Mouse (Mus musculus): ENCODE results near the gene Mfsd11. TPM values are rescaled to one million over a fixed set of nuclear protein-coding genes. Genes with fewer than 3 reads are reported as not detected.

Mfsd11 gene
- polyA plus RNA-seq, 1 experiment, result 36.6 TPM

DNA sequence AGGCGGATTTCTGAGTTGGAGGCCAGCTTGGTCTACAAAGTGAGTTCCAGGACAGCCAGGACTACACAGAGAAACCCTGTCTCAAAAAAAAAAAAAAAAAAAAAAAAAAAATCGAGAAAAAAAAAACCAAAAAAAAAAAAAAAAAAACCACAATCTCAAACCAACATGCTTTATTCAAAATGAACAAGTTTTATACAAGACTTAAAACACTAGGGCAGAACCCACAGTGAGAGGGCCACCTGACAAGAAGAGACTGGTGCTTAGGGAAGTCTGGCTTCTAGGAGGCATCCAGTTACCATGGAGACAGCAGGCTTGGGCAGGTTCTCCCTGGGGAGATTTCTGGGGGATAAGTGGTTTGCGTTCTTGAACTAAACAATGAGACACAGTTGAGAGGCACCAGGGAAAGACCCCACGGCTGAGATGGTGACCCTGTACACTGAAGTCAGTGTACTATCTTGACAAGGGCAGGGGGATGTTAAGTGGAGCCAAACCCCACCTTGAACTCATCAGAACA lies 20.0 kb upstream of the Mfsd11 start:
- no peak for TF ChIP-seq CTCF (IDR thresholded peaks at IDR 0.05; ENCODE audit: borderline replicate concordance, insufficient read depth, low read length)
- Histone ChIP-seq H3K27ac (ENCODE audit: insufficient read depth, low read length) (no peak overlapping the region), H3K4me1 (ENCODE audit: control insufficient read depth, insufficient read depth, low read length) (peaks cover 3% of the 10 kb centered on the region; the same call in 1 of the 2 replicates), H3K4me3 (ENCODE audit: insufficient read depth, low read length) (no peak overlapping the region)

- Histone ChIP-seq H3K4me3 (ENCODE audit: insufficient read depth, low read length) (no peak overlapping the region), H3K4me1 (ENCODE audit: control insufficient read depth, insufficient read depth, low read length) (peaks cover 3% of the 10 kb centered on the region; the same call in 1 of the 2 replicates), H3K27ac (ENCODE audit: insufficient read depth, low read length) (no peak overlapping the region)
- TF ChIP-seq CTCF (IDR thresholded peaks at IDR 0.05; ENCODE audit: borderline replicate concordance, insufficient read depth, low read length), result no peak
- TF ChIP-seq POLR2A (IDR thresholded peaks at IDR 0.05; ENCODE audit: low read depth, low read length), result no peak
These were observed 17.3 kb upstream of the Mfsd11 start for GRCm38 (mm10) chr11:116834954-116835353.

DNA sequence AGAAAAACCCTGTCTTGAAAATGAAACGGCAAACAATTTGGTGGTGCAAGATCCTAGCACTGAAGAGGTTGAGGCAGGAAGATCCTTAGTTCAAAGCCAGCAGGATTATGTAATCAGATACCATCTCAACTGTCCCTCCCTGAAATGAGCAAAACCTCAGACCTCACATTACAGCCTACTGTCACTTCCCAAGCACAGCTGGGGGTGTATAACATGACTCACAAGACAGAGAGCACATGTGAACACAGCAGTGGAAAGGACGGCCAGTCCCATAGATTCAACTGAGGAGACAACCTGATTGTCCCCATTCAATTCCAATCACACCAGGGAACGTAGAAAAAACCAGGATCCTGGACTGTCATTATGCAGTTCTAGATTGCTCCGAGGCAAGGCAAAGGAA lies 16.0 kb upstream of the Mfsd11 start:
- TF ChIP-seq POLR2A (IDR thresholded peaks at IDR 0.05; ENCODE audit: low read depth, low read length) (no peak), CTCF (IDR thresholded peaks at IDR 0.05; ENCODE audit: borderline replicate concordance, insufficient read depth, low read length) (no peak)
- Histone ChIP-seq H3K27ac (ENCODE audit: insufficient read depth, low read length) (no peak overlapping the region), H3K4me1 (ENCODE audit: control insufficient read depth, insufficient read depth, low read length) (peaks cover 4% of the 10 kb centered on the region; the same call in 1 of the 2 replicates), H3K4me3 (ENCODE audit: insufficient read depth, low read length) (no peak overlapping the region)

DNA sequence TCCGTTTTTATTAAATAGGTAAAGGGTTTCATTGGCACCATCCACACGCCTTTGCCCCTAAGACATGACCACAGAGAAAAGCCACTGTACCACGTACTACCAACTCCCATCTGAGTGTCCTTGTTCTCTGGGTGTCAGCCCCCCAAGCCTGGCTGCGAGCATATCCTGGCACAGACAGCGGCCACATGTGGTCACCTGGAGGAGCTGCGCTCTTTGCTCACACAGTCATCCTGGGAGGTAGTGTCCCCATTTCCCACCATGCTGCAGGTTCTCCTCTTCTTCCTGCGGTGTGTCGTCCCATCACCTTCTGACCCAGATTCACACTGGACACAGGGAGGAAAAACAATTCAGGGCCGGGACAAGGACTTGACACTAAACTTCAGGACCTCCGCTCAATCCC lies 14.8 kb upstream of the Mfsd11 start:
- H3K27ac ChIP-seq (ENCODE audit: insufficient read depth, low read length), result no peak overlapping the region
- peak; percentile 10; the same call in 1 of the 2 replicates for TF ChIP-seq CTCF (IDR thresholded peaks at IDR 0.05; ENCODE audit: borderline replicate concordance, insufficient read depth, low read length)
- no peak for TF ChIP-seq POLR2A (IDR thresholded peaks at IDR 0.05; ENCODE audit: low read depth, low read length)
- peaks cover 4% of the 10 kb centered on the region; the same call in 1 of the 2 replicates for H3K4me1 ChIP-seq (ENCODE audit: control insufficient read depth, insufficient read depth, low read length)
- H3K4me3 ChIP-seq (ENCODE audit: insufficient read depth, low read length), result no peak overlapping the region

DNA sequence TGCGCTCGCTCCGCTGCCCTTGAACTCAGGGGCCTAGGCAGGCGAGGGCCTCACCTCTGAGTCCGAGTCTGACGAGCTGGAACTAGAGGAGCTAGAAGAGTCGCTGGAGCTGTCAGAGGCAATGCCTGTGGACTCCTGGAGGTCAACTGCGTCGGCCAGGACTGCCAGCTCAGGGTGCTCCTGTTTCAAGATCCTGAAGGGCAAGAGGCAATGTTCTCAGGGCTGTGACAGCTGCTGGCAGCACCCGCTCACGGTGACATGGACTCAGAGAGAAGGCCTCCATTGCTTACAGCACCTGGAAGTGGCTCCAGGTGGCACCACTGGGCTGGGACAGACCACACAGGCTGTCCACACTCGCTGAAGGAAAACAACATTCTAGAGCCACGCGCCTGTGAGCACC lies 13.3 kb upstream of the Mfsd11 start:
- TF ChIP-seq POLR2A (IDR thresholded peaks at IDR 0.05; ENCODE audit: low read depth, low read length) (no peak), CTCF (IDR thresholded peaks at IDR 0.05; ENCODE audit: borderline replicate concordance, insufficient read depth, low read length) (no peak)
- Histone ChIP-seq H3K4me1 (ENCODE audit: control insufficient read depth, insufficient read depth, low read length) (peaks cover 4% of the 10 kb centered on the region; the same call in 1 of the 2 replicates), H3K4me3 (ENCODE audit: insufficient read depth, low read length) (no peak overlapping the region), H3K27ac (ENCODE audit: insufficient read depth, low read length) (no peak overlapping the region)

- H3K27ac ChIP-seq (ENCODE audit: insufficient read depth, low read length), result no peak overlapping the region
- no peak for TF ChIP-seq POLR2A (IDR thresholded peaks at IDR 0.05; ENCODE audit: low read depth, low read length)
- no peak for TF ChIP-seq CTCF (IDR thresholded peaks at IDR 0.05; ENCODE audit: borderline replicate concordance, insufficient read depth, low read length)
- H3K4me3 ChIP-seq (ENCODE audit: insufficient read depth, low read length), result no peak overlapping the region
- H3K4me1 ChIP-seq (ENCODE audit: control insufficient read depth, insufficient read depth, low read length), result peaks cover 4% of the 10 kb centered on the region; the same call in 1 of the 2 replicates
These were observed 12.6 kb upstream of the Mfsd11 start for GRCm38 (mm10) chr11:116839601-116840000.

DNA sequence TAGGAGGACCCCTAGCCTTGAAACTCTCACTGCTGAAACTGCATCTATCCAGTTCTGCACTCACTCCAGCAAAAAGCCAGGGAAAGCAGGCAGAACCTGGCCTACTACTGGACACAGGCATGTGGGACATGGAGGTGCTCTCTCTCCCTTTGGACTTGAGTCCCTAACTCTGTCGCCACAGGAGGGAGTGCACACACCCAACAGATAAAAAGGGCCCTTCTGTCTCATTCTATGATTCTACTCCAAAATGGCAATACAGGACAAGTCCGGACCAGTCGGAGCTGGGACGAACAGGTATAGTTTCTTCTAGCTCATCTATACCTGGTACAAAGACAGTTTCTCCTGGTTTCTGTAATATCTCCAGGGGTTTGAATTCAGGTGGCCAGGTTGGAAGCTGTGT lies 11.5 kb upstream of the Mfsd11 start:
- peak overlapping the region; percentile 77 for H3K4me3 ChIP-seq (ENCODE audit: insufficient read depth, low read length)
- no peak overlapping the region for H3K27ac ChIP-seq (ENCODE audit: insufficient read depth, low read length)
- peaks cover 4% of the 10 kb centered on the region; the same call in 1 of the 2 replicates for H3K4me1 ChIP-seq (ENCODE audit: control insufficient read depth, insufficient read depth, low read length)

GRCm38 (mm10) chr11:116842531-116843260 lies 9.5 kb upstream of the Mfsd11 start:
- Histone ChIP-seq H3K4me1 (ENCODE audit: control insufficient read depth, insufficient read depth, low read length) (0 out of 2 replicates have a peak, but pooled peaks cover 2% of the 10 kb centered on the region), H3K4me3 (ENCODE audit: insufficient read depth, low read length) (peak overlapping the region; percentile 77), H3K27ac (ENCODE audit: insufficient read depth, low read length) (peak overlapping the region; percentile 97)
- TF ChIP-seq POLR2A (IDR thresholded peaks at IDR 0.05; ENCODE audit: low read depth, low read length) (peak; percentile 82), CTCF (IDR thresholded peaks at IDR 0.05; ENCODE audit: borderline replicate concordance, insufficient read depth, low read length) (no peak)

More for the DNA sequence above, 11.5 kb upstream of the Mfsd11 start:
- TF ChIP-seq POLR2A (IDR thresholded peaks at IDR 0.05; ENCODE audit: low read depth, low read length) (no peak), CTCF (IDR thresholded peaks at IDR 0.05; ENCODE audit: borderline replicate concordance, insufficient read depth, low read length) (no peak)

DNA sequence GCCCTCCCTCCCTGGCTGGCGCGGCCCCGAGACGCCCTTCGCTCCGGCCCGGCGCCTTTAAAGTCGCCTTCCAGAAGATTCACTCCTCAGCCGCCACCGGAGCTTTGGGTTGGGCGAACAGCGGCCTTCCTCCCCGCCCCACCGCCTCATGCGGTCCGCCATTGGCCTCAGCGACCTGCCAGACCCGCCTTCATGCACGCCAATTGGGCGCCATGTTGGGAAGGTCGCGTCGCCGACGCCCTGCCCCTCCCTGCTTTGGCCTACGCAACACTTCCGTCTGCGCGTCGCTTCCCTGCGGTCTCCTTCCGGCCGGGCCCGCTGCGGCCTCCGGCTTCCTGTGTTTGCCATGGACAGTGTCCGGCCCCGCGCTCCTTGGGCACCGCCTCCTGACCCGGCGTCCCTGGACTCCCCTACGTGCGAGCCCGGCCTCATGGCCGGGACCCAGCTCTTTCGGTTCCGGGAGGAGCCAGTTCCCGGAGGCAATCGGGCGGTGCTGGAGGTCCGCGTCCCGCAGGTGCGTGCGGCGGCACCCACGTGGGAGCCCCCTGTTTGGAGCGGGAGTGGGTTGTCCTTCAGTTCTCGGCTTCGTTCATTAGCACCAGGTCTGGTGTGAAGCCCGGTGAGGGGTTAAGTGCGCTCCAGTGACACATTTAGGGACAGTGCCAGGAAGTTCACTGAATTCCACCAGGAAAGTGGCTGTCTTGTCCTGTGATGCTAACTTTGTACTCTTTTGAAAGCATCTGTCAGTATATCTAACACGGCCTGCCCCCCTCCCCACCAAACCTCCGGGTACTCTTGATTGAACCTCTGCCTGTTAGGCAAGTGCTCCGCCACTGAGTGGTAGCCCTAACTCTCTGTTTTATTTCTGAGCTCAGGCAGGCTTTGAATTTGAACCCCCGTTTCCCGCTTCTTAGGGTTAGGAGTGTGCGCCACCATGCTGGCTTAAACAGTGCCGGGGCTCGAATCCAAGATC lies 8.7 kb upstream of the Mfsd11 start, which contains the start of the genes Mettl23 and Jmjd6:
Gene Mettl23 (plus strand): TSS at position 18 of the 973 bp plus-strand sequence.
Gene Jmjd6 (minus strand): TSS at position 189 of the 973 bp plus-strand sequence.
- peak within 1 kb of the TSS; percentile 77 for H3K4me3 ChIP-seq (ENCODE audit: insufficient read depth, low read length)
- TF ChIP-seq POLR2A (IDR thresholded peaks at IDR 0.05; ENCODE audit: low read depth, low read length), result peak; percentile 53; the same call in 1 of the 2 replicates
- no peak for TF ChIP-seq CTCF (IDR thresholded peaks at IDR 0.05; ENCODE audit: borderline replicate concordance, insufficient read depth, low read length)
- H3K27ac ChIP-seq (ENCODE audit: insufficient read depth, low read length), result peak within 1 kb of the TSS; percentile 97
- H3K4me1 ChIP-seq (ENCODE audit: control insufficient read depth, insufficient read depth, low read length), result peaks cover 2% of the 10 kb centered on the region; the same call in 1 of the 2 replicates

Data from embryonic fibroblast, embryonic 13.5 days (primary cell).